Mouse (Mus musculus): Measurements from ENCODE around the gene Gpr179. TPM values are rescaled to one million over a fixed set of nuclear protein-coding genes. Genes with fewer than 3 reads are reported as not detected.

The Gpr179 gene
- polyA plus RNA-seq, 1 experiment from 2014 or later = 0.01 TPM

GRCm38 (mm10) chr11:97301406-97301805, 50.5 kb downstream of the Gpr179 start:
- Histone ChIP-seq H3K79me2 (ENCODE audit: inconsistent target) (no peaks in the 10 kb centered on the region), H3K27ac (no peak overlapping the region), H3K36me3 (ENCODE audit: inconsistent target) (no peaks in the 10 kb centered on the region), H3K4me3 (ENCODE audit: inconsistent target) (no peak overlapping the region)
- 91% methylated on average over 10 of the region's 16 CpGs for WGBS (ENCODE audit: missing documents)

GRCm38 (mm10) chr11:97299939-97300338, 51.9 kb downstream of the Gpr179 start:
- H3K4me3 ChIP-seq (ENCODE audit: inconsistent target) = no peak overlapping the region
- no peaks in the 10 kb centered on the region for H3K79me2 ChIP-seq (ENCODE audit: inconsistent target)
- no peak overlapping the region for H3K27ac ChIP-seq
- WGBS (ENCODE audit: missing documents) = 91% methylated on average over 2 of the region's 2 CpGs
- H3K36me3 ChIP-seq (ENCODE audit: inconsistent target) = no peaks in the 10 kb centered on the region

- Histone ChIP-seq H3K4me3 (ENCODE audit: inconsistent target) (no peak overlapping the region), H3K36me3 (ENCODE audit: inconsistent target) (no peaks in the 10 kb centered on the region), H3K79me2 (ENCODE audit: inconsistent target) (no peaks in the 10 kb centered on the region), H3K27ac (no peak overlapping the region)
- 94% methylated on average over 3 of the region's 4 CpGs for WGBS (ENCODE audit: missing documents)
Observed at GRCm38 (mm10) chr11:97296542-97296941, 55.3 kb downstream of the Gpr179 start.

- 90% methylated on average over 1 of the region's 1 CpGs for WGBS (ENCODE audit: missing documents)
- no peaks in the 10 kb centered on the region for H3K79me2 ChIP-seq (ENCODE audit: inconsistent target)
- no peak overlapping the region for H3K27ac ChIP-seq
Observed at GRCm38 (mm10) chr11:97292731-97293130, 59.1 kb downstream of the Gpr179 start.

GRCm38 (mm10) chr11:97289276-97290230, 62.3 kb downstream of the Gpr179 start:
- 85% methylated on average over 12 of the region's 12 CpGs for WGBS (ENCODE audit: missing documents)
- Histone ChIP-seq H3K4me3 (ENCODE audit: inconsistent target) (no peak overlapping the region), H3K27ac (no peak overlapping the region), H3K36me3 (ENCODE audit: inconsistent target) (no peaks in the 10 kb centered on the region), H3K79me2 (ENCODE audit: inconsistent target) (no peaks in the 10 kb centered on the region)

More at GRCm38 (mm10) chr11:97292731-97293130, 59.1 kb downstream of the Gpr179 start:
- no peaks in the 10 kb centered on the region for H3K36me3 ChIP-seq (ENCODE audit: inconsistent target)
- no peak overlapping the region for H3K4me3 ChIP-seq (ENCODE audit: inconsistent target)

- Histone ChIP-seq H3K27ac (no peak overlapping the region), H3K79me2 (ENCODE audit: inconsistent target) (no peaks in the 10 kb centered on the region), H3K4me3 (ENCODE audit: inconsistent target) (no peak overlapping the region), H3K36me3 (ENCODE audit: inconsistent target) (no peaks in the 10 kb centered on the region)
Observed at GRCm38 (mm10) chr11:97287643-97288042, 64.2 kb downstream of the Gpr179 start.

GRCm38 (mm10) chr11:97286973-97287372, 64.9 kb downstream of the Gpr179 start:
- no peaks in the 10 kb centered on the region for H3K79me2 ChIP-seq (ENCODE audit: inconsistent target)
- no peak overlapping the region for H3K27ac ChIP-seq
- H3K36me3 ChIP-seq (ENCODE audit: inconsistent target) = no peaks in the 10 kb centered on the region
- 89% methylated on average over 4 of the region's 6 CpGs for WGBS (ENCODE audit: missing documents)
- no peak overlapping the region for H3K4me3 ChIP-seq (ENCODE audit: inconsistent target)

GRCm38 (mm10) chr11:97285852-97286775, 65.8 kb downstream of the Gpr179 start:
- WGBS (ENCODE audit: missing documents) = 86% methylated on average over 7 of the region's 9 CpGs
- no peak overlapping the region for H3K4me3 ChIP-seq (ENCODE audit: inconsistent target)
- H3K27ac ChIP-seq = no peak overlapping the region
- H3K36me3 ChIP-seq (ENCODE audit: inconsistent target) = no peaks in the 10 kb centered on the region
- H3K79me2 ChIP-seq (ENCODE audit: inconsistent target) = no peaks in the 10 kb centered on the region

GRCm38 (mm10) chr11:97284854-97285253, 67.0 kb downstream of the Gpr179 start:
- 63% methylated on average over 4 of the region's 4 CpGs for WGBS (ENCODE audit: missing documents)

GRCm38 (mm10) chr11:97282179-97282578, 69.7 kb downstream of the Gpr179 start:
- Histone ChIP-seq H3K36me3 (ENCODE audit: inconsistent target) (no peaks in the 10 kb centered on the region), H3K27ac (no peak overlapping the region), H3K79me2 (ENCODE audit: inconsistent target) (peaks cover 26% of the 10 kb centered on the region), H3K4me3 (ENCODE audit: inconsistent target) (no peak overlapping the region)
- 87% methylated on average over 6 of the region's 6 CpGs for WGBS (ENCODE audit: missing documents)

More at GRCm38 (mm10) chr11:97284854-97285253, 67.0 kb downstream of the Gpr179 start:
- no peak overlapping the region for H3K27ac ChIP-seq
- no peaks in the 10 kb centered on the region for H3K79me2 ChIP-seq (ENCODE audit: inconsistent target)
- no peak overlapping the region for H3K4me3 ChIP-seq (ENCODE audit: inconsistent target)
- no peaks in the 10 kb centered on the region for H3K36me3 ChIP-seq (ENCODE audit: inconsistent target)

Other genes starting within 250 kb of the Gpr179 start
- gene Tbx21, start 236.7 kb downstream of the Gpr179 start, polyA plus RNA-seq (2018) = 0.09 TPM in 1 of 3 replicates, not detected in the others
- gene Tbkbp1, start 200.6 kb downstream of the Gpr179 start, polyA plus RNA-seq (2018) = 21.0 to 27.3 TPM (median 25.6 TPM) in 3 replicates
- gene Kpnb1, start 164.2 kb downstream of the Gpr179 start, polyA plus RNA-seq (2018) = 63.7 to 139 TPM (median 123 TPM) in 3 replicates
- 33.4 to 65.0 TPM (median 53.5 TPM) in 3 replicates for gene Npepps, start 71.4 kb downstream of the Gpr179 start, polyA plus RNA-seq (2018)
- 18.4 to 24.4 TPM (median 20.9 TPM) in 3 replicates for gene Mrpl45, start 36.4 kb downstream of the Gpr179 start, polyA plus RNA-seq (2018)
- gene Socs7, start 10.5 kb upstream of the Gpr179 start, polyA plus RNA-seq (2018) = 6.2 to 10.1 TPM (median 7.0 TPM) in 3 replicates
- 12.8 to 18.7 TPM (median 14.4 TPM) in 3 replicates for gene Arhgap23, start 63.5 kb upstream of the Gpr179 start, polyA plus RNA-seq (2018)
- not detected in 3 replicates for gene 4933428G20Rik, start 148.3 kb upstream of the Gpr179 start, polyA plus RNA-seq (2018)
- 0.03 to 0.07 TPM in 2 of 3 replicates, not detected in the other for gene Srcin1, start 224.1 kb upstream of the Gpr179 start, polyA plus RNA-seq (2018)

Measured in macrophage (primary cell).